Mouse (Mus musculus): ENCODE measurements around the gene Kit. TPM values are rescaled to one million over a fixed set of nuclear protein-coding genes. Genes with fewer than 3 reads are reported as not detected.
A peak's percentile ranks its signal among the peaks of the same experiment; 100 is the strongest.

Gene Kit
- polyA plus RNA-seq, 1 experiment from 2014 or later, result 6.8 TPM

GRCm38 (mm10) chr5:75595319-75595718 lies 20.6 kb downstream of the Kit start:
- ATAC-seq (no peak), DNase-seq (no peak)
- Histone ChIP-seq H3K4me1 (ENCODE audit: insufficient read depth) (0 out of 2 replicates have a peak, but pooled peaks cover 3% of the 10 kb centered on the region), H3K4me3 (ENCODE audit: low read depth, low read length) (no peak overlapping the region), H3K9me3 (ENCODE audit: low read length) (no peaks in the 10 kb centered on the region), H3K27me3 (ENCODE audit: insufficient read depth, low read length) (no peaks in the 10 kb centered on the region), H3K9ac (replicated peaks) (no peak overlapping the region), H3K36me3 (replicated peaks; ENCODE audit: insufficient read depth, low read length) (no peaks in the 10 kb centered on the region), H3K4me2 (ENCODE audit: low read depth, low read length) (no peak overlapping the region), H3K27ac (ENCODE audit: low read depth) (no peak overlapping the region)
- 83% methylated on average over 10 of the region's 10 CpGs for WGBS (ENCODE audit: insufficient replicate concordance)
- TF ChIP-seq CTCF (IDR thresholded peaks at IDR 0.05; ENCODE audit: low read depth) (no peak), EP300 (IDR thresholded peaks at IDR 0.05; ENCODE audit: low read depth) (no peak)

GRCm38 (mm10) chr5:75596211-75596610 lies 21.5 kb downstream of the Kit start:
- H3K4me2 ChIP-seq (ENCODE audit: low read depth, low read length), result no peak overlapping the region

DNA sequence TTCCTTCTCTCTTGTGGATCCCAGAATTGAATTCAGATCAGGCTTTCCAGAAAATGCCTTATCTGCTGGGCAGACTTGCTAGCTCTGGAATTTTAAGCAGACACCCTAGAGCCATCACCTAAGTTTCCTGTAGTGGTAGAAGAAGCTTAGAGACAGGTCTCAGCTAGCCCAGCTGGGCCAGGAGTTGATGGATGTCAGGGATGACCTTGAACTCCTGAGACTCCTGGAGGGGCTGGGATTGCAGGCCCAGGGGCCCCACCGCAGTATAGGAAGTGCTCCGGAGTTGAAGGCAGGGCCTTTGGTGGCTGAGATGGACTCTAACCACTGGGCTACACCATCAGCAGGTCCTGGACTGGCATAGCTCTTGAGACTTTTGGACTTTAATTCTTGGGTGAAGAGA lies 22.6 kb downstream of the Kit start:
- H3K27me3 ChIP-seq (ENCODE audit: insufficient read depth, low read length), result no peaks in the 10 kb centered on the region
- no peak overlapping the region for H3K27ac ChIP-seq (ENCODE audit: low read depth)
- no peak overlapping the region for H3K9ac ChIP-seq (replicated peaks)
- no peaks in the 10 kb centered on the region for H3K36me3 ChIP-seq (replicated peaks; ENCODE audit: insufficient read depth, low read length)
- H3K4me1 ChIP-seq (ENCODE audit: insufficient read depth), result 0 out of 2 replicates have a peak, but pooled peaks cover 3% of the 10 kb centered on the region
- H3K9me3 ChIP-seq (ENCODE audit: low read length), result no peaks in the 10 kb centered on the region
- DNase-seq (no peak), ATAC-seq (no peak)
- WGBS (ENCODE audit: insufficient replicate concordance), result 66% methylated on average over 2 of the region's 2 CpGs
- TF ChIP-seq CTCF (IDR thresholded peaks at IDR 0.05; ENCODE audit: low read depth) (no peak), EP300 (IDR thresholded peaks at IDR 0.05; ENCODE audit: low read depth) (no peak)
- H3K4me3 ChIP-seq (ENCODE audit: low read depth, low read length), result no peak overlapping the region
- no peak overlapping the region for H3K4me2 ChIP-seq (ENCODE audit: low read depth, low read length)

More at GRCm38 (mm10) chr5:75596211-75596610, 21.5 kb downstream of the Kit start:
- Histone ChIP-seq H3K9ac (replicated peaks) (no peak overlapping the region), H3K9me3 (ENCODE audit: low read length) (no peaks in the 10 kb centered on the region), H3K4me1 (ENCODE audit: insufficient read depth) (0 out of 2 replicates have a peak, but pooled peaks cover 3% of the 10 kb centered on the region), H3K27ac (ENCODE audit: low read depth) (no peak overlapping the region), H3K4me3 (ENCODE audit: low read depth, low read length) (no peak overlapping the region), H3K36me3 (replicated peaks; ENCODE audit: insufficient read depth, low read length) (no peaks in the 10 kb centered on the region), H3K27me3 (ENCODE audit: insufficient read depth, low read length) (no peaks in the 10 kb centered on the region)
- WGBS (ENCODE audit: insufficient replicate concordance), result 63% methylated on average over 14 of the region's 14 CpGs
- TF ChIP-seq CTCF (IDR thresholded peaks at IDR 0.05; ENCODE audit: low read depth), result no peak
- no peak for DNase-seq
- peak; percentile 21; the same call in 1 of the 2 replicates for ATAC-seq

DNA sequence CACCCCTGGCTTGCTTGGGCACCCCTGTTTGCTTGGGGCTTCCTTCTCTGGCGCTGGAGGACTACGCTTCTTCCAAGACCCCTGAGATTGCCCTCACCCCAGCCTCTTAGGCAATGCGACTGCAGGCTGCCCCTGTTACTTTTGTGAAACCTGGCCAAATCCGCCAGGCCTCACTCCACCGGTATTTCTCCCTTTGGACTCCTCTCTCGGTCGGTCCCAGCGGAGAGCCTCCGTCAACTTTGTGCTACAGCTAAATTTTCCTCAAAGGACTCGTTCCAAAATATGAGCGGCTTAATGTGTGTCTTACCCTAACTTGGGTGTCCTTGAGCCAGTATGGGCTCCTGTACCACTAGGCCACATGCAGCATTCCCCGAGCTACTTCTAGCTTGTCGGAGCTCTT lies 23.8 kb downstream of the Kit start:
- Histone ChIP-seq H3K36me3 (replicated peaks; ENCODE audit: insufficient read depth, low read length) (no peaks in the 10 kb centered on the region), H3K4me2 (ENCODE audit: low read depth, low read length) (no peak overlapping the region), H3K9me3 (ENCODE audit: low read length) (no peaks in the 10 kb centered on the region), H3K4me1 (ENCODE audit: insufficient read depth) (0 out of 2 replicates have a peak, but pooled peaks cover 3% of the 10 kb centered on the region), H3K27me3 (ENCODE audit: insufficient read depth, low read length) (no peaks in the 10 kb centered on the region), H3K9ac (replicated peaks) (no peak overlapping the region), H3K4me3 (ENCODE audit: low read depth, low read length) (no peak overlapping the region), H3K27ac (ENCODE audit: low read depth) (no peak overlapping the region)
- DNase-seq, result no peak
- TF ChIP-seq EP300 (IDR thresholded peaks at IDR 0.05; ENCODE audit: low read depth) (no peak), CTCF (IDR thresholded peaks at IDR 0.05; ENCODE audit: low read depth) (no peak)
- 87% methylated on average over 11 of the region's 13 CpGs for WGBS (ENCODE audit: insufficient replicate concordance)
- ATAC-seq, result no peak

GRCm38 (mm10) chr5:75599991-75600390 lies 25.3 kb downstream of the Kit start:
- no peaks in the 10 kb centered on the region for H3K36me3 ChIP-seq (replicated peaks; ENCODE audit: insufficient read depth, low read length)
- DNase-seq (no peak), ATAC-seq (no peak)

GRCm38 (mm10) chr5:75604238-75604637 lies 29.5 kb downstream of the Kit start:
- Histone ChIP-seq H3K27ac (ENCODE audit: low read depth) (no peak overlapping the region), H3K4me3 (ENCODE audit: low read depth, low read length) (no peak overlapping the region), H3K9me3 (ENCODE audit: low read length) (no peaks in the 10 kb centered on the region), H3K9ac (replicated peaks) (no peak overlapping the region), H3K4me1 (ENCODE audit: insufficient read depth) (no peaks in the 10 kb centered on the region), H3K27me3 (ENCODE audit: insufficient read depth, low read length) (no peaks in the 10 kb centered on the region), H3K4me2 (ENCODE audit: low read depth, low read length) (no peak overlapping the region), H3K36me3 (replicated peaks; ENCODE audit: insufficient read depth, low read length) (no peaks in the 10 kb centered on the region)
- ATAC-seq (no peak), DNase-seq (no peak)
- no peak for TF ChIP-seq CTCF (IDR thresholded peaks at IDR 0.05; ENCODE audit: low read depth)
- TF ChIP-seq EP300 (IDR thresholded peaks at IDR 0.05; ENCODE audit: low read depth), result no peak
- 73% methylated on average over 9 of the region's 9 CpGs for WGBS (ENCODE audit: insufficient replicate concordance)

More at GRCm38 (mm10) chr5:75599991-75600390, 25.3 kb downstream of the Kit start:
- no peak overlapping the region for H3K4me2 ChIP-seq (ENCODE audit: low read depth, low read length)
- H3K27ac ChIP-seq (ENCODE audit: low read depth), result no peak overlapping the region
- 0 out of 2 replicates have a peak, but pooled peaks cover 3% of the 10 kb centered on the region for H3K4me1 ChIP-seq (ENCODE audit: insufficient read depth)
- H3K4me3 ChIP-seq (ENCODE audit: low read depth, low read length), result no peak overlapping the region
- H3K9me3 ChIP-seq (ENCODE audit: low read length), result no peaks in the 10 kb centered on the region
- H3K9ac ChIP-seq (replicated peaks), result no peak overlapping the region
- WGBS (ENCODE audit: insufficient replicate concordance), result 65% methylated on average over 6 of the region's 6 CpGs
- H3K27me3 ChIP-seq (ENCODE audit: insufficient read depth, low read length), result no peaks in the 10 kb centered on the region
- no peak for TF ChIP-seq CTCF (IDR thresholded peaks at IDR 0.05; ENCODE audit: low read depth)
- no peak for TF ChIP-seq EP300 (IDR thresholded peaks at IDR 0.05; ENCODE audit: low read depth)

GRCm38 (mm10) chr5:75606898-75607297 lies 32.2 kb downstream of the Kit start:
- no peaks in the 10 kb centered on the region for H3K36me3 ChIP-seq (replicated peaks; ENCODE audit: insufficient read depth, low read length)
- H3K4me1 ChIP-seq (ENCODE audit: insufficient read depth), result no peaks in the 10 kb centered on the region
- ATAC-seq (no peak), DNase-seq (no peak)
- H3K27ac ChIP-seq (ENCODE audit: low read depth), result no peak overlapping the region
- no peaks in the 10 kb centered on the region for H3K9me3 ChIP-seq (ENCODE audit: low read length)
- no peak overlapping the region for H3K9ac ChIP-seq (replicated peaks)
- no peak overlapping the region for H3K4me2 ChIP-seq (ENCODE audit: low read depth, low read length)
- no peaks in the 10 kb centered on the region for H3K27me3 ChIP-seq (ENCODE audit: insufficient read depth, low read length)
- no peak for TF ChIP-seq CTCF (IDR thresholded peaks at IDR 0.05; ENCODE audit: low read depth)
- no peak for TF ChIP-seq EP300 (IDR thresholded peaks at IDR 0.05; ENCODE audit: low read depth)
- WGBS (ENCODE audit: insufficient replicate concordance), result 73% methylated on average over 14 of the region's 14 CpGs
- no peak overlapping the region for H3K4me3 ChIP-seq (ENCODE audit: low read depth, low read length)
